Mouse (Mus musculus) T-cell, adult 2 months (primary cell): ENCODE data around the gene Castor2.

Experiments
- DNase-seq: peaks from one replicate; pipeline ENCODE4 v3.0.0; 2022; ENCODE audit warnings: low spot score

Gene Castor2

DNA sequence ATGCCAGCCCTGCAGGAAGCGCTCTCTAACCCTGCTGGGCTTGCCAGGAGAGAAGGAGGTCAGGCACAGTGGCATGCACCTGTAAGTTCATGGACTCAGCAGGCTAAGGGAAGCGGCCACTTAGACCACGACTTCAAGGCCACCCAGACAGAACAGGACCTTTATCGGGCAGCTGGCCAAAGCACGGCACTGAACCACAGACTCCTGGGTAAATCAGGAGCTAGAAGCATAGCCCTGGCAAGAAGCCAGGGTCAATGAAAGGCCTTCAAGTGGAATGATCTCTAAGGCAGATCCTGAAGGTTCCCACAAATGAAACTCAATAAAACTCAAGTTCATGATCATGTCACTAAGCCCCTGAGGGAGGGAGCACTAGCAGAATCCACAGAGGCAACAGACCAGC lies 65.2 kb downstream of the Castor2 start:
- no peak for DNase-seq

DNA sequence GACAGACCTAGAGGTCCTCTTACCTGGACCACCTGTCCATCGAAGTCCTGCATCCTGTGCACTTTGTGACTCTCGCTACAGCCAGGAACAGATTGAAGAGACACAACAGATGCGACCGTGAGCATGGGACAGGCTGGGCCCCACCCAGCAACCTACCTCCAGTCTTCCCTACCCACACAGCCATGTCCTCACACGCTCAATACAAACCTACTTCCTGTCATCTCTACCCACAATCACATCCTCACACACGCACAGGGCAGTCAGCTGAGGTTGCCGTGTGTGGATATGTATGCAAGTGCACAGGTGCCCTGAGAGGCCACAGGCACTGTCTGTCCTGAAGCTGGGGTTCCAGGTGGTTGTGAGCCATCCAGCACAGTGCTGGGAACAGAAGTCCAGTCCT lies 67.1 kb downstream of the Castor2 start:
- peak; percentile 66 for DNase-seq

DNA sequence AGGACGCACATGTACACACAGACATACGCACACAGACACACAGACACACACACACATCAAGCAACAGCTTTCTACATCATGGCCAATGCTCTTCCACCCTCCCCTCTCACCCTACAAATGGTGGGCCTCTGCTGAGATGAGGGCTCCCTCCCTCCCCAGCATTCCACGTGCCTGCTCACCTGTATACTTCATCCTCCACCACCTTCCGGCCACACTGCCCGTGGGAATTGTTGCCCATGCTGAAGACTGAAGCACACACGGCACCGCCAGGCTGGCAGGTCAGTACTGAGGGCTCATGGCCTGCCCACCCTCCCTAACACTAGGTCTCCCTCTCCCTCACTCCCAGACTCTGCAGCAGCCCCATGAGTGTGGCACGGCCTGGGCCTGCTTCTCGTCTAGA lies 68.5 kb downstream of the Castor2 start:
- DNase-seq = no peak

DNA sequence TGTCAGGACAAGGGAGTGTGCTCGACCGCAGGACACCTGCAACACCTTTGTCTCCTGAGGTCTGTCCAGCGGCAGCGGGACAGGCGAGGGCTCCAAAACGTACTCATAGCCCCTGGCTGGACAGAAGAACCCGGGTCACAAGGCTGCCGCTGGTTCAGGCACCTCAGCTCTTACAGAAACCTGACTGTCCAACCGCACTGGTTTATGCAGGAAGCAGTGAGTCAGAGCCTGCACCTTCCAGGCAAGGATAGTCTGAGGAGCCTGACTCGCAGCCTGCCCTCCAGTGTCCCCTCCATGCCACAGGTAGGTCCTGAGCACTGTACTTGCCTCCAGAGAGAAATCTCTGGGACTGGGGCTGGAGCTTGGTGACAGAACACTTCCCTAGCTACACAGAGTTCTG lies 69.7 kb downstream of the Castor2 start:
- DNase-seq = no peak

DNA sequence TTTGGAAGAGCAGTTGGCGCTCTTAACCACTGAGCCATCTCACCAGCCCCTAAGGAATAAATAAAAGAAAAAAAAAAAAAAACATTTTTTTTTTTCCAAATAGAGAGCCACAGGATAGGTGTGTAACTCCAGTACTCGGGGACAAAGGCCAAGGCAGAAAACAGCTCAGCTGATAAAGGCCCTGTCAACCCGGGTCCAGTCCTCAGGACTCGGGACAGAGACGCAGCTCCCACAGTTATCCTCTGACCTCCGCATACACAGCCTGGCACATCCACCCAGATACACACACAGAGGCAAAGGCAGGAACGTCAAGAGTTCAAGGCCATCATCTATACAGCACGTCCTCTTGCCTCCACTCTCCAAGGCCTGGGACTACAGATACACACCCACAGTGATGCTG lies 70.7 kb downstream of the Castor2 start:
- DNase-seq = no peak

GRCm38 (mm10) chr5:134173206-134173605 lies 73.7 kb downstream of the Castor2 start:
- DNase-seq = peak; percentile 39

GRCm38 (mm10) chr5:134175696-134176095 lies 76.2 kb downstream of the Castor2 start:
- no peak for DNase-seq

DNA sequence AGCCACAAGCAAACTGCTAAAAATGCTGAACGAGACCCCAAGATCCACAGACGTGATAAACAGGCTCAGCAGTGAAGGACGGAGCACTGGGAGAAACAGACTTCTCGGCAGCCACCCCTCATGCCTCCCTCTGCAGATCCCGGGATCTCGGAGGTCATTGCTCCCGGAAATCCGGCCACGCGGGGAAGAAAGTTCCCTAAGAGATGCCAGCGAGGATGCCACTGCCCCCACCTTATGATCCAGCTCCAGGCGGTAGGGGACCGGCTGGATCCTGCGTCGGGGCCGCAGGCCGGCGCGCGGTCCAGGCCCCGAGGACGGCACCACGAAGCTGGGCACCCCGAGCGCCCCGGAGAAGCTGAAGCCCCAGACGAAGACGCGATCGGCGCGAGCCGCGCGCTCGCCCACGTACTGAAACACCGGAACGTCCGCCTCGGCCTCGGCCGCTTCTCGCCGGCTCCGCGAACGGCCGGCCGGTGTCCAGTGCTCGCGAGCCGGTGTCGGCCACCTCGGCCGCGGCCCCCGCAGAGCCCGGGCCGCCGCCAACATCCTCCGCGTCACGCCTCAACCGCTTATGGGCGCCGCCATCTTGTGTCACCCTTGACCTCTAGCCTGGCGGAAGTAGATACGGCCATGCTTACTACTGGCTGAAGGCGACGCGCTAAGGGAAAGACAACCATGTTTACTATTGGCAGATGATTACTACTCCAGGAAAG lies 76.8 kb downstream of the Castor2 start, which contains the start of gene Rcc1l:
Gene Rcc1l (minus strand): TSS at position 606 of the 713 bp plus-strand sequence.
- DNase-seq = peak; percentile 81

- no peak for DNase-seq
Observed at GRCm38 (mm10) chr5:134178536-134178935, 79.0 kb downstream of the Castor2 start.

GRCm38 (mm10) chr5:134179871-134180270 lies 80.4 kb downstream of the Castor2 start:
- peak; percentile 83 for DNase-seq

DNA sequence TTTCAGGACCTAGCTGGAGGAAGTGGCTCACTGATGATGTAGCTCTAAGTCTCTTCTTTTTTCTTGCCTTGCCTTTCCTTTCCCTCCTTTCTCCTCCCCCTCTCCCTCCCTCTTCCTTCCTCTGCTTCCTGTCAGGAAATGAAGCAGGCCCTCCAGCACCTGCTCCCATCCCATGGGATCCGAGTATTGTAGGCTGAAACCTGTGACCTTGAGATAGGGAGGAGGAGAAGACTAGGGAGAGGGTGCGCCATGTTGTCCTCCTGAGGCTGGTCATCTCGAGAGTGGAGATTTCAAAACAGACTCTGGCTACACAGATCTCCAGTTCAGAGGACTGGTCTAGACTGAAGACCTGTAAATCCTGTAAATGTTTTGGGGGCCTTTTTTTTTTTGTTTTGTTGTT lies 82.7 kb downstream of the Castor2 start:
- DNase-seq = no peak

GRCm38 (mm10) chr5:134182735-134183134 lies 83.2 kb downstream of the Castor2 start:
- no peak for DNase-seq

GRCm38 (mm10) chr5:134183162-134183561 lies 83.7 kb downstream of the Castor2 start:
- DNase-seq = no peak

GRCm38 (mm10) chr5:134183880-134184808 lies 84.6 kb downstream of the Castor2 start, which contains the start of gene Gtf2ird2:
TSS of gene Gtf2ird2 (plus strand) at chr5:134184019.
- peak; percentile 99 for DNase-seq

DNA sequence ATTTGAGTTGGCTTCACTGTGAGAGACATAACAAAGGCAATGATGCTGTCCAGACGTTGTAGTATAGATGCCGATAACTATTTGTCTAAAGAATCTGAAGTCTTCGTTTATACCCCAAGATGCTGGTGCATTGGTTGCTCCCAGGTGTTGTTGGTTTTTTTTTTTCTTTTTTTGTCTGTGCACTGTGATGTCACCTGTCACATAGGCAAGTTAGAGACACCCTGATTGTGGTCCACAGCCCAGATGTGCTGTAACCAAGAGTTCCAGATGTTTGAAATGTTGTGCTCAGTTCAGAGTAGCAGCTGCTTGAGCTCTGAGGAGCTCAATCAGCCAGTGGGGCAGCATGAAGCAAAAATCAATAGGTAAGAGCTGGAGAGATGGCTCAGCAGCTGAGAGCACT lies 86.5 kb downstream of the Castor2 start:
- no peak for DNase-seq

- peak; percentile 81 for DNase-seq
Observed at GRCm38 (mm10) chr5:134186961-134187731, 87.6 kb downstream of the Castor2 start.

DNA sequence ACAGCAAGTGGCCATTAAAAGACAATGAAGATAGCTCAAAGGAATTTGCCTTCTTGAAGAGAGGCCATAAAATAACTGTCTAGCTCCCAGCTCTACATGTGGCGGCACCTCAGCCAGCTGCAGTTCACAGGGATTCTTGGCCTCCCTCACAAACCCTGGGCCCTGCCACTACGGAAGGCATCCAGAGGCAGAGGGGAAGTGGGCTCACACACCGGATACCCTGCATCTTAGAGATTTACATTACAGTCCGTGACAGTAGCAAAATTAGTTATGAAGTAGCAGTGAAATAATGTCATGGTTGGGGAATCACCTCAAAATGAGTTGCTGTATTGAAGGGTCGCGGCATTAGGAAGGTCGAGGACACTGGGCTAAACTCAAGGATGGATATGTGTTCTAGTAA lies 89.1 kb downstream of the Castor2 start:
- peak; percentile 42 for DNase-seq

DNA sequence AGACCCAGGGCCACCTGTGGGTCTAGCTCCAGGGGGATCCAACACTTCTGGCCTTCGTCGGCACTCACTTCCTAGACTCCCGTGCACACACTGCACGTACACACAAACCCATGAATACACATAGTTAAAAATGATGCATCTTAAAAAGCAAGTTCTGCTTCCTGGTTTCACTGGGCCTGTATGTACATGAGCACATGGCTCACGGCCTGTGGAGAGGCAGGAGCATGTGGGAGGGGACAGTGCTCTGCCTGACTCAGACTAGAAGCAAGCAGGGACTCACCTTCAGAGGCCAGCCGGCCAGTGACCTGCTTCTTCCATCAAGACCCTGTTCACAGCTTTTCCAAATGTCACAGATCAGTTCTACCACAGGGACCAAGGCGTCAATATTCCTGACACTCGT lies 94.2 kb downstream of the Castor2 start:
- no peak for DNase-seq
